Mouse (Mus musculus) hindbrain, postnatal 0 days (tissue): ENCODE measurements around the gene Olfr918. TPM values are rescaled to one million over a fixed set of nuclear protein-coding genes. Genes with fewer than 3 reads are reported as not detected.

Source experiments
- ATAC-seq: fragments of 200-750 bp; cut with Nextera tagmentation; 2 replicates; pipeline ENCODE4 v1.8.0; 2017; ENCODE audit warnings: mild to moderate bottlenecking, moderate TSS enrichment, moderate library complexity
- DNase-seq: peaks from one replicate; pipeline ENCODE4 v3.0.0-alpha.2; 2015; ENCODE audit warnings: low spot score
- H3K27ac ChIP-seq: fragments of 300-500 bp; sonication (generic); 2 replicates; pipeline ENCODE4 v1.5.1; 2014; ENCODE audit warnings: mild to moderate bottlenecking
- H3K27me3 ChIP-seq: fragments of 300-500 bp; sonication (generic); 2 replicates; pipeline ENCODE4 v1.6.1; 2014; ENCODE audit warnings: low read length, mixed read lengths; ENCODE audit not compliant: insufficient read depth
- H3K36me3 ChIP-seq: fragments of 300-500 bp; sonication (generic); 2 replicates; pipeline ENCODE4 v1.6.1; 2014; ENCODE audit warnings: low read length, mixed read lengths; ENCODE audit not compliant: insufficient read depth
- H3K4me1 ChIP-seq: fragments of 300-500 bp; sonication (generic); 2 replicates; pipeline ENCODE4 v1.6.1; 2014; ENCODE audit warnings: antibody characterized with exemption, low read length, mixed read lengths; ENCODE audit not compliant: insufficient read depth
- H3K4me2 ChIP-seq: fragments of 300-500 bp; sonication (generic); 2 replicates; pipeline ENCODE4 v1.6.1; 2014; ENCODE audit warnings: low read depth, mild to moderate bottlenecking, low read length, moderate library complexity, mixed read lengths
- H3K4me3 ChIP-seq: fragments of 300-500 bp; sonication (generic); 2 replicates; pipeline ENCODE4 v1.5.1; 2014; ENCODE audit warnings: low read length
- H3K9ac ChIP-seq: fragments of 300-500 bp; sonication (generic); replicated peaks from 2 replicates; pipeline ENCODE4 v1.6.1; 2014; ENCODE audit warnings: mild to moderate bottlenecking, low read length, moderate library complexity, mixed read lengths
- H3K9me3 ChIP-seq: fragments of 300-500 bp; sonication (generic); 2 replicates; pipeline ENCODE4 v1.6.1; 2016; ENCODE audit warnings: low read length, mixed read lengths
- CTCF ChIP-seq: IDR thresholded peaks from 2 replicates; pipeline ENCODE4 v1.5.1; 2016; ENCODE audit warnings: antibody characterized with exemption, control low read depth, low read depth
- WGBS: fragments of 180-500 bp; shearing (Covaris S2); extraction: QIAGEN DNeasy Blood & Tissue Kit; methylation state at CpG from one replicate; pipeline ENCODE4 v1.1.7; 2014; 5-methylcytosine and 5-hydroxymethylcytosine counted together
- polyA plus RNA-seq: library from polyadenylated mRNA; unstranded; fragments of >200 nt; fragmentation: Nextera tagmentation; extraction: Ambion mirVana; gene quantifications from 2 replicates; pipeline ENCODE4 v1.2.1, GENCODE M21; 2015
- total RNA-seq: library from RNA; depleted of rRNA; stranded (reverse); fragments of >200 nt; gene quantifications from 2 replicates; pipeline ENCODE4 v1.2.3, GENCODE M21; 2014; rRNA removed

Olfr918 gene
- total and polyA plus RNA-seq, 2 experiments from 2014 or later, result not detected

- DNase-seq (no peak), ATAC-seq (no peak)
- no peak overlapping the region for H3K4me2 ChIP-seq
- no peak overlapping the region for H3K4me3 ChIP-seq
- H3K4me1 ChIP-seq, result no peaks in the 10 kb centered on the region
- WGBS, result 84% methylated on average over 4 of the region's 4 CpGs
- no peaks in the 10 kb centered on the region for H3K36me3 ChIP-seq
- TF ChIP-seq CTCF, result no peak
- no peaks in the 10 kb centered on the region for H3K27me3 ChIP-seq
- H3K27ac ChIP-seq, result no peak overlapping the region
- H3K9me3 ChIP-seq, result no peaks in the 10 kb centered on the region
- no peak overlapping the region for H3K9ac ChIP-seq
These were observed 42.0 kb downstream of the Olfr918 start for GRCm38 (mm10) chr9:38632406-38632805.

Other genes starting within 250 kb of the Olfr918 start
- not detected in 2 replicates for gene Olfr901, start 245.1 kb downstream of the Olfr918 start, total RNA-seq
- not detected in 2 replicates for gene Olfr901, start 245.1 kb downstream of the Olfr918 start, polyA plus RNA-seq
- not detected in 2 replicates for gene Olfr902, start 226.9 kb downstream of the Olfr918 start, total RNA-seq
- not detected in 2 replicates for gene Olfr902, start 226.9 kb downstream of the Olfr918 start, polyA plus RNA-seq
- not detected in 2 replicates for gene Olfr904, start 211.5 kb downstream of the Olfr918 start, total RNA-seq
- not detected in 2 replicates for gene Olfr904, start 211.5 kb downstream of the Olfr918 start, polyA plus RNA-seq
- not detected in 2 replicates for gene Olfr905, start 203.5 kb downstream of the Olfr918 start, total RNA-seq
- not detected in 2 replicates for gene Olfr905, start 203.5 kb downstream of the Olfr918 start, polyA plus RNA-seq
- not detected in 2 replicates for gene Olfr906, start 187.5 kb downstream of the Olfr918 start, total RNA-seq
- gene Olfr906, start 187.5 kb downstream of the Olfr918 start, polyA plus RNA-seq, result not detected in 2 replicates
- gene Olfr907, start 178.8 kb downstream of the Olfr918 start, total RNA-seq, result not detected in 2 replicates
- not detected in 2 replicates for gene Olfr907, start 178.8 kb downstream of the Olfr918 start, polyA plus RNA-seq
- not detected in 2 replicates for gene Olfr911-ps1, start 153.0 kb downstream of the Olfr918 start, total RNA-seq
- gene Olfr911-ps1, start 153.0 kb downstream of the Olfr918 start, polyA plus RNA-seq, result not detected in 2 replicates
- gene Olfr910, start 136.8 kb downstream of the Olfr918 start, total RNA-seq, result not detected in 2 replicates
- not detected in 2 replicates for gene Olfr910, start 136.8 kb downstream of the Olfr918 start, polyA plus RNA-seq
- gene Olfr912, start 94.4 kb downstream of the Olfr918 start, total RNA-seq, result not detected in 2 replicates
- gene Olfr912, start 94.4 kb downstream of the Olfr918 start, polyA plus RNA-seq, result not detected in 2 replicates
- not detected in 2 replicates for gene Olfr913, start 81.8 kb downstream of the Olfr918 start, total RNA-seq
- not detected in 2 replicates for gene Olfr913, start 81.8 kb downstream of the Olfr918 start, polyA plus RNA-seq
- gene Olfr914, start 69.5 kb downstream of the Olfr918 start, total RNA-seq, result not detected in 2 replicates
- gene Olfr914, start 69.5 kb downstream of the Olfr918 start, polyA plus RNA-seq, result not detected in 2 replicates
- not detected in 2 replicates for gene Olfr916, start 14.7 kb downstream of the Olfr918 start, total RNA-seq
- gene Olfr916, start 14.7 kb downstream of the Olfr918 start, polyA plus RNA-seq, result not detected in 2 replicates
- not detected in 2 replicates for gene Olfr917, start 8.8 kb downstream of the Olfr918 start, total RNA-seq
- gene Olfr917, start 8.8 kb downstream of the Olfr918 start, polyA plus RNA-seq, result not detected in 2 replicates
- not detected in 2 replicates for gene Olfr919, start 29.1 kb upstream of the Olfr918 start, total RNA-seq
- not detected in 2 replicates for gene Olfr919, start 29.1 kb upstream of the Olfr918 start, polyA plus RNA-seq
- 9.2 and 14.1 TPM in 2 replicates for gene Vwa5a, start 43.7 kb upstream of the Olfr918 start, total RNA-seq
- 9.4 and 10.2 TPM in 2 replicates for gene Vwa5a, start 43.7 kb upstream of the Olfr918 start, polyA plus RNA-seq
- 0.21 TPM in 1 of 2 replicates, not detected in the other for gene Olfr920, start 77.7 kb upstream of the Olfr918 start, total RNA-seq
- gene Olfr920, start 77.7 kb upstream of the Olfr918 start, polyA plus RNA-seq, result 0.03 and 0.06 TPM in 2 replicates
- gene Olfr921, start 98.5 kb upstream of the Olfr918 start, total RNA-seq, result not detected in 2 replicates
- gene Olfr921, start 98.5 kb upstream of the Olfr918 start, polyA plus RNA-seq, result not detected in 2 replicates
- not detected in 2 replicates for gene Olfr922, start 140.0 kb upstream of the Olfr918 start, total RNA-seq
- gene Olfr922, start 140.0 kb upstream of the Olfr918 start, polyA plus RNA-seq, result not detected in 2 replicates
- gene Olfr923, start 151.9 kb upstream of the Olfr918 start, total RNA-seq, result not detected in 2 replicates
- gene Olfr923, start 151.9 kb upstream of the Olfr918 start, polyA plus RNA-seq, result not detected in 2 replicates
- not detected in 2 replicates for gene Olfr924, start 169.8 kb upstream of the Olfr918 start, total RNA-seq
- not detected in 2 replicates for gene Olfr924, start 169.8 kb upstream of the Olfr918 start, polyA plus RNA-seq
- not detected in 2 replicates for gene Olfr26, start 180.5 kb upstream of the Olfr918 start, total RNA-seq
- gene Olfr26, start 180.5 kb upstream of the Olfr918 start, polyA plus RNA-seq, result not detected in 2 replicates
- gene Olfr926, start 202.5 kb upstream of the Olfr918 start, total RNA-seq, result not detected in 2 replicates
- gene Olfr926, start 202.5 kb upstream of the Olfr918 start, polyA plus RNA-seq, result not detected in 2 replicates